Mouse (Mus musculus): ENCODE data around the gene Pdcl. TPM values are rescaled to one million over a fixed set of nuclear protein-coding genes. Genes with fewer than 3 reads are reported as not detected.

Pdcl gene
- polyA plus RNA-seq (2015; fragmentation: Nextera tagmentation; extraction: Ambion mirVana) = 25.2 and 26.5 TPM in 2 replicates

GRCm38 (mm10) chr2:37358633-37359540 lies at the start of gene Pdcl:
Gene Pdcl, minus strand, starts transcription at chr2:37359332.
- H3K27ac ChIP-seq (ENCODE audit: low read depth, low read length) = peak within 1 kb of the TSS; percentile 100
- H3K4me1 ChIP-seq (replicated peaks; ENCODE audit: control insufficient read depth, insufficient read depth, low read length) = no peaks in the 10 kb centered on the region
- H3K4me2 ChIP-seq (replicated peaks; ENCODE audit: low read depth) = peak within 1 kb of the TSS; percentile 72
- peak within 1 kb of the TSS; percentile 71 for H3K4me3 ChIP-seq (ENCODE audit: low read depth, low read length)
- no peaks in the 10 kb centered on the region for H3K9me3 ChIP-seq (ENCODE audit: control insufficient read depth)
- H3K9ac ChIP-seq (ENCODE audit: low read depth, low read length) = peak within 1 kb of the TSS; percentile 83
- under 1% methylated on average over 42 of the region's 42 CpGs for WGBS
- H3K36me3 ChIP-seq (ENCODE audit: control insufficient read depth, insufficient read depth) = peaks cover 32% of the 10 kb centered on the region
- peak; percentile 100 for ATAC-seq
- TF ChIP-seq CTCF (IDR thresholded peaks at IDR 0.05; ENCODE audit: low read depth) = no peak
- H3K27me3 ChIP-seq (replicated peaks; ENCODE audit: control insufficient read depth, insufficient read depth, low read length) = no peaks in the 10 kb centered on the region

GRCm38 (mm10) chr2:37395539-37395938 lies 36.4 kb upstream of the Pdcl start:
- Histone ChIP-seq H3K4me2 (replicated peaks; ENCODE audit: low read depth) (no peak overlapping the region), H3K9ac (ENCODE audit: low read depth, low read length) (no peak overlapping the region), H3K4me3 (ENCODE audit: low read depth, low read length) (no peak overlapping the region), H3K27ac (ENCODE audit: low read depth, low read length) (no peak overlapping the region), H3K27me3 (replicated peaks; ENCODE audit: control insufficient read depth, insufficient read depth, low read length) (no peaks in the 10 kb centered on the region), H3K9me3 (ENCODE audit: control insufficient read depth) (no peaks in the 10 kb centered on the region), H3K36me3 (ENCODE audit: control insufficient read depth, insufficient read depth) (peaks cover 28% of the 10 kb centered on the region), H3K4me1 (replicated peaks; ENCODE audit: control insufficient read depth, insufficient read depth, low read length) (no peaks in the 10 kb centered on the region)
- WGBS = 52% methylated on average over 1 of the region's 1 CpGs
- no peak for ATAC-seq
- TF ChIP-seq CTCF (IDR thresholded peaks at IDR 0.05; ENCODE audit: low read depth) = peak; percentile 62

GRCm38 (mm10) chr2:37382921-37383320 lies 23.8 kb upstream of the Pdcl start:
- TF ChIP-seq CTCF (IDR thresholded peaks at IDR 0.05; ENCODE audit: low read depth) = no peak
- H3K27me3 ChIP-seq (replicated peaks; ENCODE audit: control insufficient read depth, insufficient read depth, low read length) = no peaks in the 10 kb centered on the region
- peaks cover 32% of the 10 kb centered on the region for H3K36me3 ChIP-seq (ENCODE audit: control insufficient read depth, insufficient read depth)
- H3K27ac ChIP-seq (ENCODE audit: low read depth, low read length) = no peak overlapping the region
- H3K4me2 ChIP-seq (replicated peaks; ENCODE audit: low read depth) = no peak overlapping the region
- H3K4me1 ChIP-seq (replicated peaks; ENCODE audit: control insufficient read depth, insufficient read depth, low read length) = no peaks in the 10 kb centered on the region
- WGBS = 95% methylated on average over 9 of the region's 9 CpGs
- no peak overlapping the region for H3K9ac ChIP-seq (ENCODE audit: low read depth, low read length)
- no peak overlapping the region for H3K4me3 ChIP-seq (ENCODE audit: low read depth, low read length)
- no peak for ATAC-seq
- H3K9me3 ChIP-seq (ENCODE audit: control insufficient read depth) = no peaks in the 10 kb centered on the region

- WGBS = 66% methylated on average over 2 of the region's 2 CpGs
- no peaks in the 10 kb centered on the region for H3K27me3 ChIP-seq (replicated peaks; ENCODE audit: control insufficient read depth, insufficient read depth, low read length)
- H3K4me3 ChIP-seq (ENCODE audit: low read depth, low read length) = no peak overlapping the region
- peaks cover 39% of the 10 kb centered on the region for H3K36me3 ChIP-seq (ENCODE audit: control insufficient read depth, insufficient read depth)
- peak; percentile 84 for TF ChIP-seq CTCF (IDR thresholded peaks at IDR 0.05; ENCODE audit: low read depth)
- H3K4me2 ChIP-seq (replicated peaks; ENCODE audit: low read depth) = no peak overlapping the region
- H3K4me1 ChIP-seq (replicated peaks; ENCODE audit: control insufficient read depth, insufficient read depth, low read length) = no peaks in the 10 kb centered on the region
- no peak for ATAC-seq
- H3K27ac ChIP-seq (ENCODE audit: low read depth, low read length) = no peak overlapping the region
- no peak overlapping the region for H3K9ac ChIP-seq (ENCODE audit: low read depth, low read length)
- no peaks in the 10 kb centered on the region for H3K9me3 ChIP-seq (ENCODE audit: control insufficient read depth)
Observed at GRCm38 (mm10) chr2:37380189-37380588, 21.1 kb upstream of the Pdcl start.

GRCm38 (mm10) chr2:37376018-37376417 lies 16.9 kb upstream of the Pdcl start:
- Histone ChIP-seq H3K4me2 (replicated peaks; ENCODE audit: low read depth) (no peak overlapping the region), H3K36me3 (ENCODE audit: control insufficient read depth, insufficient read depth) (peaks cover 22% of the 10 kb centered on the region), H3K9ac (ENCODE audit: low read depth, low read length) (no peak overlapping the region), H3K27me3 (replicated peaks; ENCODE audit: control insufficient read depth, insufficient read depth, low read length) (no peaks in the 10 kb centered on the region), H3K27ac (ENCODE audit: low read depth, low read length) (no peak overlapping the region), H3K4me3 (ENCODE audit: low read depth, low read length) (no peak overlapping the region), H3K4me1 (replicated peaks; ENCODE audit: control insufficient read depth, insufficient read depth, low read length) (no peaks in the 10 kb centered on the region), H3K9me3 (ENCODE audit: control insufficient read depth) (no peaks in the 10 kb centered on the region)
- TF ChIP-seq CTCF (IDR thresholded peaks at IDR 0.05; ENCODE audit: low read depth) = no peak
- WGBS = 94% methylated on average over 1 of the region's 1 CpGs
- no peak for ATAC-seq

- Histone ChIP-seq H3K4me3 (ENCODE audit: low read depth, low read length) (no peak overlapping the region), H3K27ac (ENCODE audit: low read depth, low read length) (no peak overlapping the region), H3K27me3 (replicated peaks; ENCODE audit: control insufficient read depth, insufficient read depth, low read length) (no peaks in the 10 kb centered on the region), H3K4me2 (replicated peaks; ENCODE audit: low read depth) (no peak overlapping the region), H3K9ac (ENCODE audit: low read depth, low read length) (no peak overlapping the region), H3K9me3 (ENCODE audit: control insufficient read depth) (no peaks in the 10 kb centered on the region), H3K4me1 (replicated peaks; ENCODE audit: control insufficient read depth, insufficient read depth, low read length) (no peaks in the 10 kb centered on the region), H3K36me3 (ENCODE audit: control insufficient read depth, insufficient read depth) (peaks cover 5% of the 10 kb centered on the region)
- ATAC-seq = no peak
- no peak for TF ChIP-seq CTCF (IDR thresholded peaks at IDR 0.05; ENCODE audit: low read depth)
- 85% methylated on average over 2 of the region's 2 CpGs for WGBS
Observed at GRCm38 (mm10) chr2:37370651-37371050, 11.5 kb upstream of the Pdcl start.

All from intestine, postnatal 0 days (tissue).